Mouse (Mus musculus) neural tube, embryonic 10.5 days (tissue): ENCODE results near the gene Akap8.

Experiments
- DNase-seq: peaks from one replicate; pipeline ENCODE4 v3.0.0-alpha.2; 2017; ENCODE audit warnings: low spot score; ENCODE audit errors: extremely low spot score

Akap8 gene

DNA sequence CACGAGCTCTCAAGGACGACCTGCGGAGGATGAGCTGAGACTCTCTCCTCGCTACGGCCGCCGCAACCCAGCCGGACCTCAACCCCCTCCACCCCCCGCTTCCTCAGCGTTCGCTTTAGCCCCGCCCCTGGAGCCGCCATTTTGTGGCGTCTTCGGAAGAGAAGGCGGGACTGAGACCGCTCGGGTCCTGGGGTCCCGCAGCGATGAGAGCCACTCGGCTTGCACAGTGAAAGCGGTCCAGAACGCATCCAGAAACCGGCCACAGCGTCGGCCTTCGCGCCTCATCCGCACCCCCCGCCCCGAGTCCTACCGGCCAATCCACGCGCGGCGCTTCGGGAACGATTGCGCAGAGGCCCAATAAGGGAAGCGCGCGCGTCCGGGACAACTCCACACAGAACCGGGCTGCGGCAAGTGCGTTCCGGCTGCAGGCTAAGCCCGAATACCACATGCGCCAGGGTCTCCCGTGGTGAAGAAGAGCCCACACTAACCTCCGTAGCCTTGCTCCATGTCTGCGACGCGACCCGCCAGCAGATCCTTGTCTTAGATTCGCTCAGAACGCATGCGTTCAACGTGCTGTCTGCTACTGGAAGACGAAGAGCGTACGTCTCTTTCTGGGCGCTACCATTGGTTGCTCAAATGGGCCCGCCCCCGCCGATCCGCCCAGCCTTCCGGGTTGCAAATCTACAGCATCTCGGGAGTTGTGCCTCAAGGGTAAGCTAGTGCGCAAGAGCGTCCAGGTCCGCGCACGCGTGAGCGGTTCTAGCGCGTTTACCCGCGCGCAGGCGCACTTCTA lies at the start of gene Akap8:
Gene Akap8, minus strand, starts transcription at position 642 of the 793 bp plus-strand sequence.
- peak; percentile 96 for DNase-seq

DNA sequence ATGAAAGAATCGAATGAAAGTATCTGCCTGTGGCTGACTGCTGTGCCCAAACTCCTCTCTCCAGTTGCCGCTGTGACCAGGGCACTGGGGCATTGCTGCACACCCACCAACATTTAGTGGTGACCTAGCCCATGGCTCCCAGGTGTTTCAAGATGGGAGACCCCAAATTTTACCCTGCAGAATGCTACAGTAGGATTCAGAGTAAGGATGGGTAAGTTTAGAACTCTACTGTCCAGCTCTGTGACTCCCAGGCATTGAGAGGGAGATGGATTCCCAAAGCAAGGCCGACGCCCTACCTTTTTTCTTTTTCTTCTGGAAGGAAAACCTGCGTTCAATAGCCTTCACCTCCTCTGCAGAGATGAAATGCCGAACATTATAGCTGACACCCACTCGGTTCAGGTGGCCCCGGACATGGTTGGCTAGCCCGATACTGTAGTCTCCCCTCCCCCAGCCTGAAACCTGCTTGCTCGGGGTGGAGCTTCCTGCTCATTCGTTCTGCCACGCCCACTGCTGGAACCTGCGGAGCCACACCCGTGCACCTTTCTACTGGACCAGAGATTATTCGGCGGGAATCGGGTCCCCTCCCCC lies 48.0 kb upstream of the Akap8 start:
- DNase-seq: peak; percentile 48

DNA sequence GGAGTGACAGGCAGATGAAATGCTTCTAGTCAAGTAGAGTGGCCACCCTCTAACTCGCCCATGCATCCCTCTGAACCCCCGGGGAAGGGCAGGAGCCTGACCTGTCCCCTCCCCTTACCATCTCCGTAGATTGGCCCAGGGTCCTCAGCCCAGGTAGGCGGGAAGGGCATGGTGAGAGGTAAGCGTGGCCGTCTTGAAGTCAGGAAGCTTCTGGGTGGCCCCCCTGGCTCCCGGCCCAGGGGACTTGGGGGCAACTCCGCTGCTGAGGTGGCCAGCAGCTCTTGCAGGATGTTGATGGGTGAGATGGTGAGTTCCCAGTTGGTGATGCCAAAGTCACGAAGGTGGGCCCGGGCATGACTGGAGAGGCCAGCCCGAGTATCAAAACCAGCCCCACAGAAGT lies 46.7 kb upstream of the Akap8 start:
- DNase-seq: no peak

DNA sequence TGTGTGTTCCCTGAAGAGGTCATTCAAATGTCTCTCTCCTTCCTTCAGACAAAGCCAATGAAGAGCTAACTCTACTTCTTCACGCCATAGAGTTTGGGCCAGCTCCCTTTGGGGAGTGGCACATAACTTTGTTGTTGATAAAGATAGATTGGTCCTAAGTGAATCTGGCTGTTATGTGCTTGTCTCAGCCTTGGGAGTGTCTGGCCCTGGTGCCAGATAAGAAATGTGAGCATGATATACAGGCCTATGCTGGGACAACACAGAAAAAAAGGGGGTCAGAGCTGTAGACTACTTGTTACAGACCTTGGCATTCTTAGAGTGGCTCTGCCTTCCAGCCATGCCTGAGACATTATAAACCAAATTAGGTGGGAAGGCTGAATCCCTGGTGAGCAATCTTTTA lies 44.3 kb upstream of the Akap8 start:
- DNase-seq: no peak

DNA sequence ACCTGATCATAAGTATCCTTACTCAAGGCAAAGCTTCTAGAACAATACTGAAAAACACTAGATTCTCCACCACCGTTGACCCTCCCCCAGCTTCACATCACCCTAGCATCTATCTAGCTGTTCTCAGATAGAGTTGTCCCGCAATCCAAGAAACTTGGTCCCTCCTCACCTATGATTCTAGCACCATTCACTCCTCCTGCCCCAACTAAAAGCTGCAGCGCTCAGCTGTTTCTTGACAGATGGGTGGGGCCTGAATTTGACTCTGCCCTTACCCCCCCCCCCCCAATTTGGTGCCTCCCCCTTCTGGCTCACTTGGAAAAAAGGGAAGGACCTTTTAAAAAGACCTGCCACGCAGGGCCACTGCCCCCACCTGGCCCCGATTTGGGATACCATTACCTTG lies 43.8 kb upstream of the Akap8 start:
- peak; percentile 12 for DNase-seq

DNA sequence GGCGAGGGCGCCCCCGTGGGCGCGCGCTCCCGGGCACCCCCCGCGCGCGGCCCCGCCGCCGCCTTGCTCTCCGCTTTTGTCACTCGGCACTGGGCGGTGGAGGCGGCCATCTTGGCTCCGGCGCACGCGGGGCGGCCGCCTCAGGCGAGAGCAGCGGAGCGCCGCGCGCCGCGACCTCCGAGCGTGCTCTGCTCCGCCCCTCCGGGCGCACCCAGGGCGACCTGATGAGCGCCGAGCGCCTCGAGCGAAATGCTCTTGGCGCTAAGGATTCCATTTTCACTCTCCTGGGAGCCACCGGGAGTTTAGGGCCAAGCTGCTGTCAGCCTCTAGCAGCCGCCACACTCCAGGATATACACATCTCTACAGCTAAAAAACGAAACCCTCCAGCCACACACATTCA lies 43.3 kb upstream of the Akap8 start:
- DNase-seq: peak; percentile 88

DNA sequence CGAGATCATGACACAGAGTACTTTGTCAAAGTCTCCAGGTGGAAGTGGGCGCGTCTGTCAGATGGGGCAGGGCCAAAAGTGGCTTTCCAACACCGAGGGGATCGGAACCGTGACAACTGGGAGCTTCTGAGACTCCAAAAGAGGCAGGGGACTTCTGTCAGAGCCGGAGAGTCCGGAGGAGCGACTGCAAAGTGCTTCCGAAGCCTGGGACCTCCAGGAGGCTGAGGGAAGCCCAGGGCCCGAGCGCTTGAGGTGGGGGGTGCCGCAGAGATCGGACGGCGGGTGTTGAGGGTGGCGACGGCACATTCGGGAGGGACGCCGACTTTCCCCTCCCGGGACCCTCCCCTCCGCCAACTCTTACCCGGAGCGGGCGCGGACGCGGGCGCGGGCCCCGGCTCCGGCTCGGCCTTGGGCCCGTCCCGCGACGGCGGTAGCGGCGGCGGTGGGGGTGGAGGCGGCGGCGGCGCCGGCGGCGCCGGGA lies 42.8 kb upstream of the Akap8 start:
- DNase-seq: no peak

DNA sequence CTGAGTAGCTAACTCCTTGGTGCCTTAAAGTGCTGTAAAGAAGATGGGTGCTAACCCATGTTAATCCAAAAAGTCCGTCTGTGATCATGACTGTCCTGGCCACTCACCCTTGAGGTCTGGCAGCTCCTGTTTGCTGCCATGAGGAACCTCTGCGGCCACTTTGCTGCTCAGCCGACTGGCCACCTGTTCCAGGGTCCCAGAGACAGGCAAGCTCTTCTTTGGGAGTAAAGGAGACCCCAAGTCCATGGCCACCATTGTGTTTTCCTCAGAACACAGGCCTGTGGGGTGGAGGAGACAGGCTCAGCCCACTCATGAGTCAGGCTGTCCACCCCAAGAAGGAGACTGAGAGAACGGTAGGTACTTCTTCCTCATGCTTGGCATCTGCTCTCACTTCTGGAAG lies 41.6 kb upstream of the Akap8 start:
- DNase-seq: no peak

DNA sequence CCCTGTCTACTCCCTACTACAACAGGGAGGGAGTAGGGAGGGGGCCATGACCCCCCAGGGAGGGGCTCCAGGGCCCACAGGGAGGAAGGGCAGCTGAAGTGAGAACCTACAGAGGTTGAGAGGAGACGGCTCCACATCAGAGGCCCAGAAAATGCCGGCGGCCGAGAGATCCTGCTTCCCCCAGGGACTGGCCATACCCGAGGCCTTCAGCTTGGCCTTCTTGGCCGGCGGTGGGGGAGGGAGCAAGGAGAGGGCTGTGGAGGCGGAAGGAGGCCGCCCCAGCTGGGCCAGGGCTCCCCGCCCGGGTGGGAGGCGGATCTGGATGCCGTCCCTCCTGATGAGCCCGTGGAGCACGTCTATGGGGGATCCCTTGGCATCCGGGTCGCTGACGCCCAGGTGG lies 38.9 kb upstream of the Akap8 start:
- no peak for DNase-seq

DNA sequence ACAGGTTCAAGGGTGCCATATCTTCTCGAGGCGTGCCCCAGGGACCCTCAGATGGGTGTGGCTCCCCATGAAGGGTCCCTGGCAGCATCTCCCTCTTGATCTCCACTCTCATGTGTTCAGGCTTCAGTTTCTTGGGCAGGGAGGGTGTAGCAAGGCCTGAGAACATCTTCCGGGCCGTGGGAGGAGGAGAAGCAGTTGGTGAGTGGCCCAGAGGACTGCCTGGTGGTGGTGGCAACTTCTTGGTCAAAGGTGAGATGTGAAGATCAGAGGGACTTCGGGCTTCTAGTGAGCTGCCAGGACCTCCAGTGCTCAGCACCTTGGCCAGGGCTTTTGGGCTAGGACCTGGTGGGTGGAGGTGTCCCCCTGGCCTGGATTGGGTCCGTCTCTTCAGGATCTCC lies 37.9 kb upstream of the Akap8 start:
- DNase-seq: no peak

DNA sequence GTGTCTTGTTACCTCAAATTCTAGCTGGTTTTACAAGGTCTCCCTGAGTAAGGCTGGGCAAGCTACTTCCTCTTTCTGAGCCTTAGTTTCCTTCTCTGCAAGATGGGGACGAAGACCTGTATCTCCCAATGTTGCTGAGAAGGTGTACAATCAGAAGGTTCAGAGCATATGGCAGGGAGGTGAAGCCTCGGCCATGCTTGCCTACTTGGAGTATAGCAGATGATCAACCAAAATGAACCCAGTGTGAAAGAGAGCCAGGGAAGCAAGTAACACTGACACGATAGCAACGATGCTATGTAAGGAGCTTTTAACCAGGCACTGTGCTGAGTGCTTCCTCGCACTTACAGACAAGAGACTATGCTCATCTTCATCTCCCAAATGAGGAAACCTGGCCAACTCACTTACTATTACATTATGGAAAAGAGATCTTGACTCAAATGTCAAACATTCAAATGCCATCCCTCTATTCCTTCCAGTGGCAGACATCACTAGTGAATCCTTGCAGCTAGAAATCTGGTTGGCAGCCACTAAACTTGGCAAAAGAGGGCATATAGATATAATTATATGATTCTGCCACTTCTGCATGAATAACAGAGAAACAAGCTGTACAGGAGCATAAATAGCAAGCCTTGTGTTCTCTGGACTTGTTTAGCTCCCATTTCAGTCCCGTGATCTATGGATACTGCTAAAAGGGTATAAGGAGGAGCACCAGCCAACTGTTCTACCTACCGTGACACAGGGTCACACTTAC lies 37.3 kb upstream of the Akap8 start:
- DNase-seq: no peak

DNA sequence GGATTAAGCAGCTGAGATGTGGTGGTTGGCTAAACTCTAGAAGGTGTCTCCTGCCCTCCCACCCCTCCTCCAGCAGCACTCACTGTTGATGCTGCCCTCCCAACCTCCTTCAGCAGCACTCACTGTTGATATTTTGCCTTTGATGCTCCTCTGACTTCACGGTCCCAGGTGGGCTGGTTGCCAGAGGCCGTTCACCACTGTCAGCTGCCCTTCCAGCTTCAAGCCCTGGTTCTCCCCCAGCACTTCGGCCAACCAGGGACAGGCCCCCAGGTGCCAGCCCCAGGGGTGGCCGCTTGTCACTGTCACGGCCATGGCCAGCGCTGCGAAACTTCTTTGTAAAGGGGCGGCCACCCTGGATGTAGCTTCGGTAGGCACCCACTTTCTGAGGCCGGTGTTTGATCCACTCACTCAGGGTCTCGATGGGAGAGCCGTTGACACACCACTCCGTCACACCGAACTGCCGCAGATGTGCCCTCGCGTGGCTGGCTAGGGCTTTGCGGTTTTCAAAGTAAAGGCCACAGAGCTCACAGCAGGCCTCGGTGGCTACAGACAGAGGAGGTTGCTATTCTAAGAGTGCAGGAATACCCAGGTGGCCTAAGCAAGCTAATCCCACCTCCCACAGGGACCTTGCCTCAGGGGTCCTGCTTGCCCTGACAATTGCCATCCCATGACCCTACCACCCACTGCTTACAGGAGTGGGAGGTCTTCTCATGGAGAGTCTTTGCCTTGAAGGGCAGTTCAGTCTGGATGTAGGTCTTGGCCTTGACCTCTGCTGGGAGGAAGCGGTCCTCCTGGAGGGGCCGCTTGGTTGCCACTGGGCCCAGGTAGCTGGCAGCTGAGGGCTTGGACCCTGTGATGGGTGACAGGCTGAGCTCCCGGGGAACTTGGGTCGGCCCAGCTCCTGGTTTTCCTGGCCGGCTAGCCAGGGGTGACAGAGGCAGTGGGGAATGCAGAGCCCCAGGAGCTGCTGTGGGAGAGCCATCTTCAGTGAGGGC lies 36.0 kb upstream of the Akap8 start:
- DNase-seq: no peak

DNA sequence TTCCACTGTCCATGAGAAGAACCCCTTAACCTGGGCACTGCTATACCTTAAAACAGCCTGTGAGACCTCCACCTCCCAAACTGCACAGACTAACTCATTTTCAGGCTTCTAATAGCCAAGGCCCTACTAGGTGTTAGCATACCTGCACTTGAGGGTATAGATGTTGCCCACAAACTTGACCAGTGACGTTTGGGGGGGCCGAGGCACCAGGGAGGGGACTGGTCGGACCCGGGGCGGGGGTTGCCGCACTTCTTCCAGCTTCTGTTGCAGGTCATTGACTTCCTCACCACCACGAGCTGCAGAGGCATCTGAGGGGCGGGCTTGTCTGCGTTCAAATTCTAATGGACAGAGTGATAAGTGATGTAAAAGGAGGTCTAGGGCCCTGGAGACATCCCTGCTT lies 35.2 kb upstream of the Akap8 start:
- DNase-seq: no peak

DNA sequence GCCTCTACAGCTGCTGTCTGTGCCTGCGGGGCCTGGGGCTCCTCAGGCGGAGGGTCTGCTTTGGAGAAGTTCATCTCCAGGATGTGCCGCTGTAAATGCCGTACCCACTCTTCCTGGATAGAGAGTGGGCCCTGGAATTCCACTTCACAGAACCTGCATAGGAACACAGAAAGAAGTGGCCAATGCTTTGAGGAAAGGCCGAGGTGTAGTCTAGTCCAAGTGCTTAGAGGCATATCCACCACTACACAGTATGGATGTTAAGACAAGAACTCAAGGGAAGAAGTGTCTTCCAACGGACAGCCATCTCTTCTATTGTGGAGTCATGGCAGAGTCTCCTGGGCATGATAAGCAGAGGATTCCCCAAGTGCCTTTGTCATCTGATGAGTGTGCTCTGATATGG lies 34.0 kb upstream of the Akap8 start:
- DNase-seq: no peak

DNA sequence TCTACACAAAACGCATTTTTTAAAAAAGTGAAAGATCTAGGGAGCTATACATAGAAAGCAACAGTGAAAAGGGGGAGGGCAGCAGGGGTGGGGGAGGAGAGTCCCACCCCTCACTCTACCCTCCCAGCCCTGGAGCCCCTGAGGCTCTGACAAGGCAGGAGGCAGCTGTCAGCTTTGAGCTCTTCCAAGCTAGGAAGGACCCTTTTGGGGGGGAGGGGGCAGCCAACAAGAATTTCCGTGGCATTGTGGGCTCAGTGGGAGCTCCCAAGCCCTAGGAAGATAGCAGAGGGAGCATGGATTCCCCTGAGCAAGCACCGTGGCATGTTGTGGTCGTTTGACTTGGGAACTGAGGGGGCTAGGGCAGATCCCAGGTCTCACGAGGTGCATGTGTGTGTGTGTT lies 33.2 kb upstream of the Akap8 start:
- DNase-seq: no peak

DNA sequence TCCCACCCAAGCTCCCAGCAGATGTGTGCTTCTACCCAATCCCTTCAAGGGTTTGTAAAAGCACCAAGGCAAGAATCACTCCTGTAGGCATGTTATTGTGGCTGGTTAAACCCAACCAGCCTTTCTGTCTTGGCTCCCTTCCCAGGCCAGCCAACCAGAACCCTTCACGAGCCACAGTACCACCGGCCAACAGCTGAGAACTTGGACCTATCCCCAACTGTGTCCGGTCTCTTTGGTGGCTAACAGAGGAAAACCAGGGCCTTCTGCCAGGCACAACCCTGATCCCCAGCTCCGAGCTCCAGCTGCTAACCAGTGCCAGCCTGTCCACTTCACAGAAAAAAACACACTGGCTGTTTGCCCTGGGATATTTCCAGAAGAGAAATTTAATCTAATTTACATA lies 32.7 kb upstream of the Akap8 start:
- no peak for DNase-seq

DNA sequence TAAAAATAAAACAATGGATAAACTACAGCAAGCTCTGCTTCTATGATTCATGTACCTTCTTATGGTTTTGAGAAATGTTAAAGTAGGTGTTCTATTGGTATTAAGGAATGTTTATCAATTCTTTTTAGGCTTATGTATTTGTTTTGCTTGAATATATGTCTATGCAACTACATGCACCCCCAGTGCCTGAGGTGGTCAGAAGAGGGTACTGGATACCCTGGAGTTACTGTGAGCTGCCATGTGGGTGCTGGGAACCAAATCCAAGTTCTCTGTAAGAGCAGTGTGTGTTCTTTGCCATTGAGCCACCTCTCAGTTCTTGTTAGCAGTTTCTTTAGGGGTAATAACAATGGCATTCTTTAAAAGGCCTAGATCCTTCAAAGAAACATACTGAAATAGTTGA lies 30.7 kb upstream of the Akap8 start:
- no peak for DNase-seq

DNA sequence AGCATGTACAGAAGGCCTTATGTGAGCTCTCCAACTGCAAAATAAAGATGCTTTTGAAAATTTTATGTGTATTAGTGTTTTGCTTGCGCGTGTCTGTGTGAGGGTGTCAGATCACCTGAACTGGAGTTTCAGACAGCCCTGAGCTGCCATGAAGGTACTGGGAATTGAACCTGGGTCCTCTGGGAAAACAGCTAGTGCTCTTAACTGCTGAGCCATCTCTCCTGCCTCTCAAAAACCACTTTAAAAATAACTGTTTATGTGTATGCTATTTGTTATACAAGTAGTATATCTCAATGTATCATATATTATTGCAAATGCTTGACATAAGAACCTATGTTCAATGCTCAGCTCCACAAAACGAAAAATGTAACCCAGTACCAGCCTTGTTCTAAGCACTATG lies 30.2 kb upstream of the Akap8 start:
- DNase-seq: no peak

DNA sequence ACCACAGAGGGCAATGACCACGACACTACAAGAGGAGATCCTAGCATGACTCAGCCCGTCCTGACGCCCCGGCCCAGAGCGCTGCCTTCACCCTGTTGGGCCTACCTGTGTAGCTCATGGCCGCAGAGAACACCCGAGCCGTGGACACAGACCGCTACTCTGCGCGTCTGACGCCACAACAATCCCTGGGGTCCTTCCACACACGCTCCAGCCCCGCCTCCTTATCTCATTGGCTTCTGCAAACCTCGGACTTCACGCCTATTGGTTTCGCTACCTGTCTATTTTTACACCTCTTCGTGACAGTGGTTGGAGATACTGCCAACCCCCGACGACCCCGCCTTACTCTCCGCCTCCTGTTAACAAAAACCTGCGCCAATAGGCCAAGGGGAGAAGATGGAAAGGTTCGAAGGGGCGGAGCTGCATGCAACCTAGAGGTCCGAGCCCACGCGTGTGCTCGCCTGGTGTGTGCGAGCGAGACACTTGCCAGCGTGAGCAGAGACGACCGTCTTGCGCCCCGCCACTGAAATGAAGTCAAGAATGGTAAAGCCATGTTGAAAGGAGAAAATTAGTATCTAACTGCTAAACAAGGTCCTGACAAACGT lies 29.4 kb upstream of the Akap8 start, which contains the start of gene Akap8l:
Gene Akap8l, minus strand, starts transcription at position 226 of the 602 bp plus-strand sequence.
- DNase-seq: peak; percentile 88

DNA sequence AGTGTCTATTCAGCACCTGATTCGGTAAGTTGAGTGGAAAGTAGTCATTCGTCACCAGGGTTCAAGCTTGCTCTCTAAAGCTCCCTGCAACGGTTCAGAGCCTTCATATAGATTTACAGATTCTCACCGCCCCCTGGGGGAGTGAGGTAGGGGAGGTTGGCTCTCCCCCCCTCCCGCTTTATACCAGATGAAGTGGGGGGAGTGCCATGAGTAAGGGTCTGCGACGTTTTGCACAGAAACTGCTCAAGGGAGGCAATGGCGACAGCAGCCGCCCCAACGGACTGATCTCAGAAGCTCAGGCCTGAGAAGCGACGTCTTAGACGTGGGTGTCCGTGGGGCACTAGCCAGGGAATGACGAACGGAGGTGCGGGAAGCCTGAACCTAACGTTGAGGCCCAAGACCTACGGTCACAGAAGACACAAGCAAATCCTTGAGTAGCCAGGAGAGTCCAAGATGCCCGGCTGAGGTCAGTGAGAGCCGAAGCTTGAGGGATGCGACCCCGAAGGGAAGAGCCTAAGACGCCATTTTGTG lies 28.9 kb upstream of the Akap8 start:
- DNase-seq: no peak
